Mouse (Mus musculus) cerebellum, postnatal 4 days (tissue): ENCODE results near the gene Fam192a.

ENCODE experiments used
- DNase-seq, 2 experiments: peaks; one replicate each; pipeline ENCODE4 v3.0.0; 2022; ENCODE audit warnings: low spot score in 2 of 2, mixed read lengths in 1 of 2

Fam192a gene

GRCm38 (mm10) chr8:94574159-94574907 is 27.5 kb downstream of the Fam192a start:
- peak; percentile 52 to 88 for DNase-seq

GRCm38 (mm10) chr8:94571896-94572295 is 29.9 kb downstream of the Fam192a start:
- no peak for DNase-seq

DNA sequence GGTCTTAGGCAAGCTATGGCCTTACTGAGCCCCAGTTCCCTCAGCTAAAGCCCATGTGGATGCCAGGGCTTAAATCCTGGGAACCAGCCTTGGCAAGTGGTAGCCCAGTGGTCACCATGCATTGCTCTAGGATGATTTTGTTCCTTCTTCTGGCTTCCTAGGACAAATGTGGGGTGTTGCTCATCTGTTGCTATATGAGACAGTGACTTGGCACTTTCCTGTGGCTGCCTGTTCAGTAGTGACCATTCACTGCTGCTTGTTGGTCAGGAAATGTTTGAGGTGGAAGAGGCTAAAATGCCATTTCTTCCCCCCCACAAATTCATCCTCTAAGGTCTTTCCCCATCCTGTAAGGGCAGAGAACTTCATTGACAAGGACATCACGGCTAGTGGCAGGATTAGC is 32.4 kb downstream of the Fam192a start:
- no peak for DNase-seq

- no peak for DNase-seq
These were observed 33.7 kb downstream of the Fam192a start for GRCm38 (mm10) chr8:94568098-94568497.

- DNase-seq = peak in 1 of 2 experiments; percentile 51
These were observed 34.5 kb downstream of the Fam192a start for GRCm38 (mm10) chr8:94567159-94567849.

- DNase-seq = no peak
These were observed 35.2 kb downstream of the Fam192a start for GRCm38 (mm10) chr8:94566446-94567158.

DNA sequence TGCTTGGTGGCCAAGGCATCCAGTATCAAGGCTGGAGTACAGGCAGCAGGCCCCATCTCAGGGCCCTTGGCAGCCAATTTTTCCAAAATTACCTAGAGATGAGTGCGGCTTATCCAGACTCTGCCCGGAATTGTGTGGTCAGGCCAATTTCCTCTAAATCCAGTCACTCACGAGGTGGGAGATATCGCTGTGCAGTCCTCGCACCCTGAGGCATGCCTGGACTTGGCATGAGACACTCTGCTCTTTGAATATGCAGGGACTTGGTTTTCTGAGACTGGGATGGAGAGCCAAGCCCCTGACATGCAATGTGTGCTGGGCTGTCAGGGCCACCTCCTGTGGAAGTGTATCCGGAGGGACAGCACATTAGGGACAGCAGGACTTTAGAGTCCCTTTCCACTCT is 35.8 kb downstream of the Fam192a start:
- DNase-seq = no peak

- no peak for DNase-seq
These were observed 37.4 kb downstream of the Fam192a start for GRCm38 (mm10) chr8:94564421-94564820.

DNA sequence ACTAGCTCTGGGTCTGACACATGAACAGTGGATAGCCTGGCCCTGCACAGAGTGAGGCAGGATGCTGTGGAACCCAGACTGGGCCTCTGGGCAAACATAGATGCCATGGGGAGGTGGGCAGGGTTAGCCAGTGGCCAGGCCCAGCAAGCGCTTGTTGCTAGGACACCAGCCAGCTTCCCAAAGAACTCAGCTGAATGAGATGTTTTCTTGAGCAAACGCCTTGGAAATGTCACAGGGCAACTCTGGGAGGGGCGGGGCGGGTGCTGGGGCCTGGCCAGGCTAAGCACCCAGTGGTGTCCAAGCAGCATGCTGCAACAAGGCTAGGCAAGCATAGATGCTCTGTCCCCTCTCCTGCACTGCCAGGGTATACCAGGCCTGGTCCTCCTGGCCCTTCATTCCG is 40.5 kb downstream of the Fam192a start:
- DNase-seq = no peak

DNA sequence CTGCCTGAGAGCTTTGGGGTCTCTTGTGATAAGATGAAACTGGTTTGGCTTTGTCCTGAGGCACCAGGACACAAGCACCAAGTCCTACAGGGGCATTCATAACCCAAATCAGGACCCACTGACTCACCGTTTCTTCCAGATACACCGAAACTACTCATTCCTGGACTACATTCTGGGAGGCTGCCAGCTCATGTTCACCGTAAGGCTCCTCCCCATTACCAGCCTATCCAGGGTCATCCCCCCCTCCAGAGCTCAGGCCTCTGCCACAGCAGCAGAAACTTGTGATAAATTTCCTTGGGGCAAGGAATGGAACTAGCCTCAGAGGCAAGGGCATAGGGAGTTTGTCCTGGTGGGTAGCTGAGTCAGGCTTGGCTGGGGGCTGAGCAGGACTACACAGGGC is 44.5 kb downstream of the Fam192a start:
- no peak for DNase-seq

GRCm38 (mm10) chr8:94552696-94553095 is 49.1 kb downstream of the Fam192a start:
- no peak for DNase-seq

DNA sequence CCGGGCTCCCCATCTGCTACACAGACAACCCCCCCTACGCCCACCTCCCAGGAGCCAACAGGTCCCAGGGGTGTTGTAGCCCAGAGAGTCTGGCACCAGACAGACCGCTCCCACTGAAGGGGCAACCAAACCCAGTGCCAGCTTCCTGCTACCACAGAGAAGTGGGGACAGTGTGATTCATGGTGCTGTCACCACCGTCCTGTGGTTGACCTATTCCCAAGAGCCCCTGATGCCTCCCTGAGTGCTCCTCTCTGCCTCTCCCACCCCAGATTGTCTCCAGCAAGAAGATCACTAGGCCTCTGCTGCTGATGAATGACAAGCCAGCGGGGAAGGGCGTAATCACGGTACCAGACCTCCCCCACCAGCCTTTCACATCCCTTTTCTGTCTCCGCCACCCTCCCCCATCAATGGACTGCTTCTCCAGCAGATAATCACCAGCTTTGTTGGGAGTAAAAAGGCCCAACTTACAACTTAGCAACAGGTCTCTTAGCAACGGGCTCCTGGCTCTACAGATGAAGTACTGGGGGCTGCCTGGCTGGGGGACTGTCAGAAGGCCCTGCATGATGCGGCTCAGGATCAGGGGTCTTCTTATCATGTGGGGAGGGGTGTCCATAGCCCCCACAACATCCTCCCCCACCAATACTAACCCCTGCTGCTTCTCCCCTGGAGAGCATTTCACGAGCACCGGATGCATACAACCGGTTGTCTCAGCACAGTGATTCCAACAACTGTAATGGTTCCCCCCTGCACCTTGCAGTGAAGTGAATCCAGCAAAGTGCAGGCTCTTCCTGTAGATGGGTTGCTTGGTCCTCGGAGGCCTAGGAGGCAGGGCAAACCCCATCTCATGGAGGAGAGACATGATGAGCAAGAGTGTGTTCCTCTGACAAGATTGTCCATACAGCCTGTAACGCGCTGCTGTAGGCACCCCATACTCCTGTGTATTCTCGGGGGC is 50.0 kb downstream of the Fam192a start:
- peak in 1 of 2 experiments; percentile 47 for DNase-seq

DNA sequence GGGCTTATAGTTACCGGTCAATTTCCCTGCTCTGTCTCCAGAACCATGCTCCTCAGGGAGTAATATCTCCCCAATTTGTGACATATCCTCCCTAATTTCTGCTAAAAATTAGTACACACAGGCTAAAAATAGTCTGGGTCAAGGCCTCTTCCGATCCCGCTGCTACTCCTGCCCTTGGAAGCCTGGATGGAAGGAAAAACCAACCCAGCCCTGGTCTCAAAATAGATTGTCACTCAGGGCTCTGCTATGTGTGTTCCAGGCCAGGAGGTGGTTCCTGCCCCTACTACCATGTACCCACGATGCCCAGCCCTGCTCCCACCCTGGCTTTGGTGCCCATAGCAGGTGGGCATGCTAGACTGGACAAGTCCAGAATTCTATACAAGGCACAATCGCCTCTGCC is 51.8 kb downstream of the Fam192a start:
- DNase-seq = no peak

- no peak for DNase-seq
These were observed 52.3 kb downstream of the Fam192a start for GRCm38 (mm10) chr8:94549482-94549881.

- no peak for DNase-seq
These were observed 52.8 kb downstream of the Fam192a start for GRCm38 (mm10) chr8:94549041-94549440.

DNA sequence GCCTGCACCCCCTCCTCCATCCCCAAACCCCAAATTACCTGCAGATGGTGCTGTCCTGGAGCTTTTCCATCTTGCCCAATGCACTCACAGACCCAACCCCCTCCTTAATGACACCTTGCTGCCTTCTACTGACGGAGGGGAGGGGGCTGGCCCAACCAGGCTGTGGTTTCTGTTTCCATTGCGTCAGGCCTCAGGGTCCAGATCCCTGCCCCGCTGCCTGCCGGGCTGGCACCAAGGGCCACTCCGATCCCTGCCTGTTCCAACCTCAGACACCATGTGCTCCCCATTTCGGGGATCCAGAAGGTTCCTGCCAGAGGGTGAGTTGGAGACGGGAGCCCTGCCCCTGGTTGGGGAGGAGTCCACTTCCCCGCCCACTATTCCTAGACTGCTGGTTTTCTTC is 57.8 kb downstream of the Fam192a start:
- no peak for DNase-seq

DNA sequence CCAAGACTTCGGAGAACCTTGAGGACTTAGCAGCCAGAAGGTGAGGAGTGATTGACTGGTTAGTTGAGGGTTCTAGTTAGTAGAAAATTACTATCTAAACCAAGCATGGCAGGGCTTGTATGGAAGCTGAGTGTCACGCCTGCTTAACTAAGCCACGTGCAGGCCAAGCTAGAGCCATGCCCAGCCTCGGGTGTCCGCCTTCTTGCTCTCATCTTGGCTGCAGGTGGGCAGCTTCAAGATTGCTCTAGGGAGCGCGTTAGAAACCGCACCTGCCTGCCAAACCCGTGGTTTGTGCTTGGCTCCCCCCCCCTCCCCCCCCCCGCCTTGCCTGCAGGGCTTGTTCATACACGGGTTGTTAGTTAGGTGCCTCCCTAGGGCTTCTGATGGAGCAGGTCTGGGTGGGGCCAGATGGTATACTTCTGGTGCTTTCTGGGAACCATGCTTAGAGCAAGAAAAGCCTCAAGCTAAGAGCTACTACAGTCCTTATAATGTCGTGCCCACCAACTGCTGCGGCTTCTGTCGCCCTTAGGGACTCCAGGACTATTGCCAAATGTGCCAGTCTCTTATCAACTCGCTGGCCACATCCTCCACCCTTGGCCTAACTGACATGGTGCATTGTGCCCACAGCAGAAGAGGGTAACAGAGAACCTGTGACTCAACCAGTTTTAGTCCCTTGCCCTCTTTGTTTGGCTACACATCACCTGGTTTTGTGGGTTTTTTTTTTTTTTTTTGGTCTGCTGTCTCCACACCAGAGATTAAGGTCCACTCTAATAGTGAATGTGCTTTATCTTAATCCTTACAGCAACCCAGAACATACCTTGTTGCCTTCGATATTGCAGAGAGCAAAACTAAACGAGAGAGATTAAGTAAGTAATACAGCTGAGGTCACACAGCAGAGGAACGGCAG is 60.7 kb downstream of the Fam192a start:
- no peak for DNase-seq

GRCm38 (mm10) chr8:94540025-94540424 is 61.8 kb downstream of the Fam192a start:
- DNase-seq = no peak

GRCm38 (mm10) chr8:94537456-94537855 is 64.3 kb downstream of the Fam192a start:
- no peak for DNase-seq

- DNase-seq = no peak
These were observed 66.2 kb downstream of the Fam192a start for GRCm38 (mm10) chr8:94535631-94536030.
